Comparison of ENCODE assay signal across 22 mouse cellular contexts in the genomic region with DNA sequence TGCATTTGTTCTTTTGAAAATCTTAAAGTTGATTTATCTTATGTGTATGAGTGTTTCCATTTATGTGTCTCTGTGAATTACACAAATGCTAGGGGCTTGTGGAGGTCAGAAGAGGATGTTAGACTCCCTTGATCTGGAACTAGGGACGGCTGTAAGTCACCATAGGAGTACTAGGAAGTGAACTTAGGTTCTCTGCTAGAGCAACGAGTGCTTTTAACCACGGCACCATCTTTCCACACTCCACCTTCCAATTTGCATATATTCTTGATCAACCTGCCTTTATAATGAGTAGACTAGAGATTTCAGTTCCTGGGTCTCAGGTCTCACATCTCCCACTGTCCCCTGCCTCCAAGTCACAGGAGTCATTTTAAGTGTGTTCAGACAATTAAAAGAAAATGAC. TPM values are rescaled to one million over a fixed set of nuclear protein-coding genes. Genes with fewer than 3 reads are reported as not detected.
DNase-seq lines count a peak whose midpoint lies in the region; TF ChIP-seq lines count a peak whose summit lies in the region.
"Had no signal": no experiment of that assay in that cellular context is flagged by ENCODE, and none has a peak within 500 bp of the region (broad histone marks: within the 10 kb centered on the region; RNA-seq: fewer than 3 reads in every experiment).

No protein-coding gene starts in this region.

- no peak for TF ChIP-seq EP300 in heart, adult 2 months (IDR thresholded peaks at IDR 0.05; ENCODE audit: insufficient read depth, low read depth, low read length)
- no peak for TF ChIP-seq EP300 in CH12.LX (IDR thresholded peaks at IDR 0.05; ENCODE audit: low read length)

- no peak for TF ChIP-seq RAD21 in CH12.LX (IDR thresholded peaks at IDR 0.05; ENCODE audit: low read depth, low read length)

- H3K4me3 ChIP-seq in gastrocnemius, adult 2 months, result no peak overlapping the region
- no peak overlapping the region for H3K4me3 ChIP-seq in heart, adult 2 months
- no peak overlapping the region for H3K4me3 ChIP-seq in CH12.LX (replicated peaks in 1 of 3; ENCODE audit: low read depth in 2 of 3, low read length in 2 of 3, poor library complexity in 1 of 3)
- H3K4me3 ChIP-seq: embryonic facial prominence, embryonic 10.5 days; embryonic facial prominence, embryonic 12.5 days; forebrain, embryonic 13.5 days; forebrain, embryonic 15.5 days had no signal

- peaks cover 11% of the 10 kb centered on the region for H3K4me1 ChIP-seq in heart, adult 2 months (ENCODE audit: control insufficient read depth, insufficient read depth, low read length)
- H3K4me1 ChIP-seq in CH12.LX (ENCODE audit: control insufficient read depth in 1 of 2, insufficient read depth in 2 of 2), result peaks cover 12 to 28% of the 10 kb centered on the region in 2 experiments
- H3K4me1 ChIP-seq: embryonic facial prominence, embryonic 12.5 days; forebrain, embryonic 13.5 days had no signal

- WGBS in heart, adult 2 months, result 62% methylated on average over 3 of the region's 3 CpGs

- peaks cover 2% of the 10 kb centered on the region; the same call in 1 of the 2 replicates for H3K36me3 ChIP-seq in heart, adult 2 months (ENCODE audit: control insufficient read depth, insufficient read depth, low read length)
- H3K36me3 ChIP-seq in CH12.LX (replicated peaks in 1 of 2; ENCODE audit: control insufficient read depth in 1 of 2, insufficient read depth in 1 of 2, low read length in 1 of 2), result no peaks in the 10 kb centered on the region
- H3K36me3 ChIP-seq: embryonic facial prominence, embryonic 10.5 days; embryonic facial prominence, embryonic 12.5 days; forebrain, embryonic 15.5 days had no signal

- DNase-seq in gastrocnemius, adult 2 months, result no peak
- no peak for DNase-seq in gastrocnemius, postnatal 36 days
- peak in 1 of 2 experiments; percentile 11 for DNase-seq in heart, adult 2 months
- no peak for DNase-seq in heart, adult 18-20 months
- no peak for DNase-seq in CH12.LX (ENCODE audit: extremely low read depth)
- DNase-seq in T-cell, adult 2 months (ENCODE audit: low spot score), result no peak
- DNase-seq: adrenal gland, adult 8-10 months; adrenal gland, postnatal 36 days; cerebellum, adult 11-12 months; cerebellum, adult 2 months had no signal

- H3K79me2 ChIP-seq in heart, adult 2 months (replicated peaks; ENCODE audit: control insufficient read depth, insufficient read depth, low read length), result no peaks in the 10 kb centered on the region
- no peaks in the 10 kb centered on the region for H3K79me2 ChIP-seq in CH12.LX (replicated peaks; ENCODE audit: control insufficient read depth, extremely low read depth, insufficient read depth, poor library complexity, severe bottlenecking)

- dilution Hi-C loops in CH12.LX (cut with MboI; ENCODE audit: extremely low pct_ligation_motif_present, extremely low pct_unique_long_range_greater_than_20kb, low sequenced_read_pairs), result no loop called here

- H3K27ac ChIP-seq in gastrocnemius, adult 2 months, result peak overlapping the region; percentile 89
- peak overlapping the region; percentile 55; the same call in 1 of the 2 replicates for H3K27ac ChIP-seq in heart, adult 2 months
- H3K27ac ChIP-seq in CH12.LX (ENCODE audit: insufficient read depth, low read depth), result no peak overlapping the region
- H3K27ac ChIP-seq: embryonic facial prominence, embryonic 10.5 days; embryonic facial prominence, embryonic 12.5 days; forebrain, embryonic 13.5 days; forebrain, embryonic 15.5 days had no signal

- H3K4me2 ChIP-seq in CH12.LX (ENCODE audit: insufficient read depth, low read depth, poor library complexity, severe bottlenecking), result no peak overlapping the region
- H3K4me2 ChIP-seq: embryonic facial prominence, embryonic 12.5 days; forebrain, embryonic 13.5 days; forebrain, embryonic 15.5 days had no signal

- in situ Hi-C loops in CH12.LX (cut with MboI; ENCODE audit: low pct_ligation_motif_present, low pct_unique_long_range_greater_than_20kb, low sequenced_read_pairs), result loop anchor here (10.0 to 25.0 kb wide), 2 partner anchors 232 to 610 kb away; no protein-coding TSS in a partner anchor

- H3K9me3 ChIP-seq in CH12.LX (replicated peaks; ENCODE audit: low read length), result peaks cover 10% of the 10 kb centered on the region
- H3K9me3 ChIP-seq: embryonic facial prominence, embryonic 12.5 days; forebrain, embryonic 13.5 days; forebrain, embryonic 15.5 days had no signal

- no peaks in the 10 kb centered on the region; the same call in 1 of the 2 replicates for H3K27me3 ChIP-seq in heart, adult 2 months (ENCODE audit: control insufficient read depth, insufficient read depth, low read length)
- peaks cover 2% of the 10 kb centered on the region for H3K27me3 ChIP-seq in CH12.LX (replicated peaks)
- H3K27me3 ChIP-seq: embryonic facial prominence, embryonic 12.5 days; forebrain, embryonic 13.5 days; forebrain, embryonic 15.5 days had no signal

- no peak for TF ChIP-seq POLR2A in heart, adult 2 months (IDR thresholded peaks at IDR 0.05; ENCODE audit: insufficient read depth, low read depth, low read length)
- TF ChIP-seq POLR2A in CH12.LX (IDR thresholded peaks at IDR 0.05; ENCODE audit: low read depth, low read length), result no peak

- no peak for TF ChIP-seq CTCF in gastrocnemius, adult 2 months (IDR thresholded peaks at IDR 0.05)
- TF ChIP-seq CTCF in heart, adult 2 months (IDR thresholded peaks at IDR 0.05), result no peak
- no peak for TF ChIP-seq CTCF in CH12.LX (conservative IDR thresholded peaks at IDR 0.05 in 1 of 2, IDR thresholded peaks at IDR 0.05 in 1 of 2; ENCODE audit: low read depth in 2 of 2, low read length in 2 of 2)

- no peak overlapping the region for H3K9ac ChIP-seq in heart, adult 2 months (ENCODE audit: low read depth, low read length)
- H3K9ac ChIP-seq in CH12.LX (ENCODE audit: insufficient read depth, low read depth), result no peak overlapping the region
- H3K9ac ChIP-seq: embryonic facial prominence, embryonic 12.5 days; forebrain, embryonic 13.5 days; forebrain, embryonic 15.5 days; forebrain, postnatal 0 days had no signal

- intact Hi-C loops in gastrocnemius, adult 2 months (cut with DNase I), result loop anchor here (1.0 to 2.0 kb wide), 2 partner anchors 238 to 396 kb away; no protein-coding TSS in a partner anchor
- intact Hi-C loops in gastrocnemius, postnatal 36 days (cut with DNase I), result loop anchor here (2.0 kb wide), 1 partner anchor 398 kb away; no protein-coding TSS in a partner anchor
- intact Hi-C loops in heart, adult 2 months (cut with DNase I), result loop anchor here (1.0 kb wide), 1 partner anchor 396 kb away; no protein-coding TSS in a partner anchor

TF ChIP-seq in CH12.LX, 34 proteins besides CTCF, POLR2A, EP300 and RAD21:
- TF ChIP-seq POLR2AphosphoS2 (IDR thresholded peaks at IDR 0.05; ENCODE audit: low read depth, low read length), result no peak
- TF ChIP-seq CHD2 (IDR thresholded peaks at IDR 0.05; ENCODE audit: low read length), result no peak
- no peak for TF ChIP-seq SMC3 (IDR thresholded peaks at IDR 0.05; ENCODE audit: low read depth, low read length)
- no peak for TF ChIP-seq ELF1 (IDR thresholded peaks at IDR 0.05; ENCODE audit: low read depth, low read length)
- TF ChIP-seq UBTF (IDR thresholded peaks at IDR 0.05; ENCODE audit: low read depth, low read length), result no peak
- no peak for TF ChIP-seq NELFE (IDR thresholded peaks at IDR 0.05; ENCODE audit: low read depth, low read length)
- no peak for TF ChIP-seq MEF2A (IDR thresholded peaks at IDR 0.05; ENCODE audit: borderline replicate concordance, low read depth, low read length)
- TF ChIP-seq TBP (conservative IDR thresholded peaks at IDR 0.05; ENCODE audit: low read depth, low read length), result peak; percentile 80

RNA-seq across cellular contexts. Expression of gene 1700012B07Rik, which starts 44.8 kb away (rescaled TPM):
- total RNA-seq in gastrocnemius, adult 2 months (2021), result not detected
- total RNA-seq in gastrocnemius, postnatal 36 days (2021), result not detected
- total RNA-seq in heart, adult 2 months (2021), result not detected
- not detected in 2 replicates for polyA plus RNA-seq in heart, adult 2 months (2012; rRNA removed)
- total RNA-seq in heart, adult 18-20 months (2021), result not detected
- total RNA-seq in CH12.LX (2012; rRNA removed) (not detected in 2 replicates), CH12.LX (2014; rRNA removed) (not detected in 2 replicates)
- polyA plus RNA-seq in CH12.LX (2012; ENCODE audit: insufficient read length, low read depth), result 0.29 and 0.44 TPM in 2 replicates
- total RNA-seq: adrenal gland, adult 18-20 months; adrenal gland, adult 8-10 months; adrenal gland, postnatal 14 days; adrenal gland, postnatal 36 days; ES-E14; forebrain, postnatal 0 days; MEL had no signal
- polyA plus RNA-seq: cerebellum, adult 2 months; cortical plate, adult 2 months; embryonic facial prominence, embryonic 10.5 days; embryonic facial prominence, embryonic 12.5 days; embryonic facial prominence, embryonic 14.5 days; forebrain, embryonic 11.5 days; forebrain, embryonic 13.5 days; forebrain, embryonic 15.5 days; forebrain, postnatal 0 days had no signal
